Mouse (Mus musculus): Measurements from ENCODE around the gene Dnajb12.
A peak's percentile ranks its signal among the peaks of the same experiment; 100 is the strongest.

DNA sequence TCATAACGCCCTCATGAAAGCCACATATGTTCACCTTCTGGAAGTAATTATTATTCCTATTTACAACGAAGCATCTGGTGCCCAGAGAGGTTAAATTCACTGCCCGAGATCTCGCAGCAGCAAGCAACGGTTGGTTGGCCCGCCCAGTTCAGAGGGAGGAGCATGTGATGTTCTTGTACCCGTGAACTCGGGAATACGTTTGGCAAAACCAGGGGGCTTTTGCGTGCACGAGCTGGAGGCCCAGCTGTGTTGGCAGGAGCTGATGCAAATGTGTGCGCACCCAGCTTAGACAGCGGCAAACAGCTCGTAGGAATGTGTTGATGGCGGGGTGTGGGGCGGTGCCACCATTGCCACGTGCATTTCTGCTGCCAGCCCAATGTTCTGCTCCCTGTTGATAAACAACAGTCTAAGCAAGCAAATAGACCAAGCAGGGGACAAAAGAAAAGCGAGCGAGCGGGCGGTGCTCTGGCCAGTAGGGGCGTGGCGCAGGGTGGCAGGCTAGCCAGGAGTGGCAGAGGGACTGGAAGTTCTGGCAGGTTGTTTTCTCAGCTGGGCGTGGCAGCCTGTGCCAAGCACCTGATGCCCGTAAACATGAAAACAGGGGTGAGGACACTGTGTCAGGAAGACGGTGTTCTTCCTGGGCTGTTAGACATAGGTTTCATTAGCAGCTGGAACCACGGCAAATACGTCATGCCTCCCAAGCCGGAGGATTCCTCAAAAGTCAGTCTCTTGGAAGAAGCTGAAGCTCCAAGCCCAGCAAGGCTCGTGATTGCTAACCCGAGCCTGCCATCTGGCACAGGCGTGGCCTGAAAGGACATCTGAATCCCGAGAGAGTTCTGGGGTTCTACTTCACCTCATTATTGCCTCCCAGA is 41.7 kb downstream of the Dnajb12 start:
- TF ChIP-seq CTCF (IDR thresholded peaks at IDR 0.05; ENCODE audit: control insufficient read depth, insufficient read depth, low read length) (peak; percentile 25; the same call in 1 of the 2 replicates), POLR2A (IDR thresholded peaks at IDR 0.05; ENCODE audit: borderline replicate concordance, control insufficient read depth, low read depth, low read length) (no peak; the same call in 1 of the 2 replicates)
